Mouse (Mus musculus): ENCODE data around the gene Fignl2. TPM values are rescaled to one million over a fixed set of nuclear protein-coding genes. Genes with fewer than 3 reads are reported as not detected.
"Not testable (repeated sequence)": the region's sequence is repeated elsewhere in the genome, so short reads cannot be mapped to it uniquely, and the experiment has no call there.

The Fignl2 gene
- polyA plus RNA-seq, 1 experiment, result 0.86 TPM

- Histone ChIP-seq H3K36me3 (ENCODE audit: control insufficient read depth, insufficient read depth, low read length) (no peaks in the 10 kb centered on the region), H3K27ac (ENCODE audit: control insufficient read depth, insufficient read depth, low read length) (no peak overlapping the region), H3K4me1 (replicated peaks; ENCODE audit: control insufficient read depth, insufficient read depth, low read length) (no peaks in the 10 kb centered on the region), H3K4me3 (ENCODE audit: control insufficient read depth, insufficient read depth, low read length) (no peak overlapping the region), H3K27me3 (ENCODE audit: control insufficient read depth, insufficient read depth, low read length) (no peaks in the 10 kb centered on the region)
- WGBS, result 78% methylated on average over 14 of the region's 14 CpGs
- DNase-seq, result no peak
- TF ChIP-seq CTCF (IDR thresholded peaks at IDR 0.05; ENCODE audit: borderline replicate concordance, control insufficient read depth, extremely low read depth, insufficient read depth, low read length, poor library complexity) (no peak), POLR2A (IDR thresholded peaks at IDR 0.05; ENCODE audit: control insufficient read depth, extremely low read depth, insufficient read depth, low read length, poor library complexity) (no peak)
Measured at GRCm38 (mm10) chr15:101118399-101119125, 40.2 kb upstream of the Fignl2 start.

DNA sequence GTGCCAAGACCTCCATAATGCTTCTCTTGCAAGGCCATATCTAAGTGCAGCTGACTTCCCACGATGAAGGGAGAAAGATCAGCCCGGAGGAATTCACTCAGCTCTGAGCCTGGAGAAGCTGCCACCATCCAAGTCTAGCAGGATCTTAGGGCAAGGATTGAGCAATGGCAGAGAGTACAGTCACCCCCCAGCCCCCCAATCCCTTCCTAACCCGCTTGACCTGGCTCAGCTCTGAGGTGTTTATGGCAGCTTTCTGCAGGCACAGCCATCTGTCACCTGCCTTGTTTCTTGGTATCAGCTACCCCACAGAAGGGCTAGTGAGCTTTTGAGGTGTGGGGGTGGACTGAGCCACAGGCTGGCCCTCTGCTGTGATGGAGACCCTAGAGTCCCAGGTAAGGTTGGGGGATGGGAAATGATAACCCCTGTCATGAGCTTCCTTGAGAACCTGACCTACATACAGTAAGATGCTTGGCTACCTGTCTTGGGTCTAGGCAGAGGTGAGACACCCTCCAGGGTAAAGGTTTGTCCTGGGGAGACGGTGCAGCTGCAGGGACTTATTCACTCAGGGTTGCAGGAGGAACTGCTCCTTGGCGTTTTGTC is 37.2 kb upstream of the Fignl2 start, which contains the start of gene Ankrd33:
Gene Ankrd33 (plus strand): TSS at position 245 of the 600 bp plus-strand sequence.
- no peaks in the 10 kb centered on the region for H3K27me3 ChIP-seq (ENCODE audit: control insufficient read depth, insufficient read depth, low read length)
- H3K36me3 ChIP-seq (ENCODE audit: control insufficient read depth, insufficient read depth, low read length), result no peaks in the 10 kb centered on the region
- no peak for TF ChIP-seq POLR2A (IDR thresholded peaks at IDR 0.05; ENCODE audit: control insufficient read depth, extremely low read depth, insufficient read depth, low read length, poor library complexity)
- no peak for TF ChIP-seq CTCF (IDR thresholded peaks at IDR 0.05; ENCODE audit: borderline replicate concordance, control insufficient read depth, extremely low read depth, insufficient read depth, low read length, poor library complexity)
- 86% methylated on average over 5 of the region's 5 CpGs for WGBS
- no peak within 1 kb of the TSS for H3K27ac ChIP-seq (ENCODE audit: control insufficient read depth, insufficient read depth, low read length)
- peaks cover 4% of the 10 kb centered on the region; the same call in 1 of the 2 replicates for H3K4me1 ChIP-seq (replicated peaks; ENCODE audit: control insufficient read depth, insufficient read depth, low read length)
- no peak for DNase-seq
- no peak within 1 kb of the TSS for H3K4me3 ChIP-seq (ENCODE audit: control insufficient read depth, insufficient read depth, low read length)

DNA sequence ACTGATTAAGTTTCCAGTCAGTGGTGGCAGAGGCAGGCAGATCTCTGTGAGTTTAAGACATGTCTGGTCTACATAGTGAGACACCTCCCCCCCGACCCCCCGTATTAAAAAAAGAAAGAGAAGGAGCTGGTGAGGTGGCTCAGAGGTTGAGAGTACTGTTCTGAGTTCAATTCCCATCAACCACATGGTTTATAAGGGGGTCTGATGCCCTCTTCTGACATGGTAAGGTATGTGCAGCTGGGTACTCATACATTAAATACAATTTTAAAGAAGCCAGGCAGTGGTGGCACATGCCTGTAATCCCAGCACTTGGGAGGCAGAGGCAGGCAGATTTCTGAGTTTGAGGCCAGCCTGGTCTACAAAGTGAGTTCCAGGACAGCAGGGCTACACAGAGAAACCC is 35.4 kb upstream of the Fignl2 start:
- not testable (repeated sequence) for H3K4me1 ChIP-seq (replicated peaks; ENCODE audit: control insufficient read depth, insufficient read depth, low read length); H3K27me3 ChIP-seq (ENCODE audit: control insufficient read depth, insufficient read depth, low read length); H3K36me3 ChIP-seq (ENCODE audit: control insufficient read depth, insufficient read depth, low read length); DNase-seq; H3K27ac ChIP-seq (ENCODE audit: control insufficient read depth, insufficient read depth, low read length); H3K4me3 ChIP-seq (ENCODE audit: control insufficient read depth, insufficient read depth, low read length)
- WGBS, result 79% methylated on average over 2 of the region's 2 CpGs

- DNase-seq, result peak; percentile 18
- peaks cover 4% of the 10 kb centered on the region; the same call in 1 of the 2 replicates for H3K4me1 ChIP-seq (replicated peaks; ENCODE audit: control insufficient read depth, insufficient read depth, low read length)
- 6% methylated on average over 8 of the region's 8 CpGs for WGBS
- no peak overlapping the region for H3K27ac ChIP-seq (ENCODE audit: control insufficient read depth, insufficient read depth, low read length)
- TF ChIP-seq POLR2A (IDR thresholded peaks at IDR 0.05; ENCODE audit: control insufficient read depth, extremely low read depth, insufficient read depth, low read length, poor library complexity) (no peak), CTCF (IDR thresholded peaks at IDR 0.05; ENCODE audit: borderline replicate concordance, control insufficient read depth, extremely low read depth, insufficient read depth, low read length, poor library complexity) (no peak)
- H3K36me3 ChIP-seq (ENCODE audit: control insufficient read depth, insufficient read depth, low read length), result no peaks in the 10 kb centered on the region
- no peak overlapping the region for H3K4me3 ChIP-seq (ENCODE audit: control insufficient read depth, insufficient read depth, low read length)
- H3K27me3 ChIP-seq (ENCODE audit: control insufficient read depth, insufficient read depth, low read length), result no peaks in the 10 kb centered on the region
Measured at GRCm38 (mm10) chr15:101113176-101113575, 34.8 kb upstream of the Fignl2 start.

- H3K36me3 ChIP-seq (ENCODE audit: control insufficient read depth, insufficient read depth, low read length), result no peaks in the 10 kb centered on the region
- H3K4me1 ChIP-seq (replicated peaks; ENCODE audit: control insufficient read depth, insufficient read depth, low read length), result no peaks in the 10 kb centered on the region
- no peak overlapping the region for H3K27ac ChIP-seq (ENCODE audit: control insufficient read depth, insufficient read depth, low read length)
- 96% methylated on average over 5 of the region's 5 CpGs for WGBS
- no peak overlapping the region for H3K4me3 ChIP-seq (ENCODE audit: control insufficient read depth, insufficient read depth, low read length)
- H3K27me3 ChIP-seq (ENCODE audit: control insufficient read depth, insufficient read depth, low read length), result no peaks in the 10 kb centered on the region
- DNase-seq, result no peak
- TF ChIP-seq CTCF (IDR thresholded peaks at IDR 0.05; ENCODE audit: borderline replicate concordance, control insufficient read depth, extremely low read depth, insufficient read depth, low read length, poor library complexity), result no peak
- TF ChIP-seq POLR2A (IDR thresholded peaks at IDR 0.05; ENCODE audit: control insufficient read depth, extremely low read depth, insufficient read depth, low read length, poor library complexity), result no peak
Measured at GRCm38 (mm10) chr15:101107906-101108671, 29.7 kb upstream of the Fignl2 start.

DNA sequence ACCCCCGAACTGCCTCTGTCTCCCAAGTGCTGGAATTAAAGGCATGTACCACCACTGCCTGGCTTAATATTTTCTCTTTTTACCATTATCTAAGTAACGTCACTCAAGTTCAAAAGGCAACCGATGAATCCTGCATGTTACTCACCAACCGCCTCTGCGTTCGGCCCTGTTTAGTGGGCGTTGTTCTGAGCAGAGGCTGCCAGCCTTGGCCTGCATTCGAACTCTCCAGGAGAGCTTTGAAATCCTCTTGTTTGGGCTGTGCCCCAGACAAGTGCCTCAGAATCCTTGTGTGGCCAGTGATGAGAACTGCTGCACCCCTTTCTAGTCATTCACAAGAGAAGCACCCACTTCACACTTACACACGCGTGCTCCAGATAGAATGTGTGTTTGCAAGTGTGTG is 27.6 kb upstream of the Fignl2 start:
- no peak for TF ChIP-seq POLR2A (IDR thresholded peaks at IDR 0.05; ENCODE audit: control insufficient read depth, extremely low read depth, insufficient read depth, low read length, poor library complexity)
- no peak for TF ChIP-seq CTCF (IDR thresholded peaks at IDR 0.05; ENCODE audit: borderline replicate concordance, control insufficient read depth, extremely low read depth, insufficient read depth, low read length, poor library complexity)
- no peak overlapping the region for H3K4me3 ChIP-seq (ENCODE audit: control insufficient read depth, insufficient read depth, low read length)
- no peak overlapping the region for H3K27ac ChIP-seq (ENCODE audit: control insufficient read depth, insufficient read depth, low read length)
- no peaks in the 10 kb centered on the region for H3K36me3 ChIP-seq (ENCODE audit: control insufficient read depth, insufficient read depth, low read length)
- no peaks in the 10 kb centered on the region for H3K27me3 ChIP-seq (ENCODE audit: control insufficient read depth, insufficient read depth, low read length)
- 86% methylated on average over 10 of the region's 10 CpGs for WGBS
- H3K4me1 ChIP-seq (replicated peaks; ENCODE audit: control insufficient read depth, insufficient read depth, low read length), result no peaks in the 10 kb centered on the region
- no peak for DNase-seq
